Mouse (Mus musculus): ENCODE results near the gene Ubxn7.

Ubxn7 gene

GRCm38 (mm10) chr16:32382901-32383300 is 50.8 kb downstream of the Ubxn7 start:
- DNase-seq (ENCODE audit: low spot score in 2 of 2): no peak

GRCm38 (mm10) chr16:32384885-32385284 is 52.8 kb downstream of the Ubxn7 start:
- DNase-seq (ENCODE audit: low spot score in 2 of 2): no peak

GRCm38 (mm10) chr16:32386826-32387225 is 54.8 kb downstream of the Ubxn7 start:
- no peak for DNase-seq (ENCODE audit: low spot score in 2 of 2)

DNA sequence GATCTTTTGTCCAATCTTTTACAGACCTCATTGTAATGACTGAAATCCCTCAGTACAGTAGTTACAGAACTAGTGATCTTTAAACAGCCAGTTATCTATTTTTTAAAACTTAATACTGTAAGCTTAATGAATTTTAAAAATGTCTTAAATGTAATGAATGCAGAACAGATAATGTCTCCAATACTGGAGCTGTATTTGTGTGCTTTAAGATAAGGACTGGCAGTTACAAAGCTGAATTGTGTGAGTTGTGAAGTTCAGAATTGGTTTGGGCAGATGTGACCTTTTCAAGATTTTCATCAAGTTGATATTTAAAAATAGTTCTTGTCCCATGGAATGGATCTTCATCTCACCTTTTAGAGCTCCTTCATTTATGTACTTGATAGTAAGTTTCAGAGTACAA is 57.0 kb downstream of the Ubxn7 start:
- no peak for DNase-seq (ENCODE audit: low spot score in 2 of 2)

DNA sequence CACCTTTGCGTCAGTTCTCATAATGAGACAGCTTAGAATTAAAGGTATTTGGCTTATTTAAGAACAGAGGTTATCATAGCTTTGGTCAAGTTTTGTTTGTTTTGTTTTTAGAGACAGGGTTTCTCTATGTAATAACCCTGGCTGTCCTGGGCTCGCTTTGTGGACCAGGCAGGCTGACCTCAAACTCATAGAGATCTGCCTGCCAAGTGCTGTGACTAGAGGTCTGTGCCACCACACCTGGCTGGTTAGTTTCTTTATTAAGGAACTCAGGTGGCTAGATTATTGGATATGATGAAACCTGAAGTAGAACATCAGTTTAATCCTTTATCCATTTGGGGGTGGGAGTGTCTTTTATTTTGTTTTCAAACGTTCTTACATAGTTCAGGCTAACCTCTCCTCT is 57.8 kb downstream of the Ubxn7 start:
- DNase-seq (ENCODE audit: low spot score in 2 of 2): no peak

DNA sequence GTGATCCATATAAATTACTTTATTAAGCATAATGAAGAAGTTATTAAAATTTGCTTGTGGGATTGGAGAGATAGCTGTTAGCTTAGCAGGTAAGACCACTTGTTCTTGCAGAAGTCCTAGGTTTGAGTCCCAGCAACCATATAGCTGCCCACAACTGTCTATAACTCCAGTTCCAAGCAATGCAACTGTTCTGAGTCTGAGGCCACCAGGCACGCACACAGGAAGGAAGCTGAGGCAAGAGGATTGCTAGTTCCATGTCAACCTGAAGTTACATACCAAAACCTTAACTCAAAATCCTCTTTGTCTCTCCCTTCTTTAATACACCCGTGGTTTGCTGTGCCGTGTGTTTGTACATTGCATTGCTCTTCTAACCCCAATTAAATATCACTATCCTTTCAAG is 58.8 kb downstream of the Ubxn7 start:
- no peak for DNase-seq (ENCODE audit: low spot score in 2 of 2)

DNA sequence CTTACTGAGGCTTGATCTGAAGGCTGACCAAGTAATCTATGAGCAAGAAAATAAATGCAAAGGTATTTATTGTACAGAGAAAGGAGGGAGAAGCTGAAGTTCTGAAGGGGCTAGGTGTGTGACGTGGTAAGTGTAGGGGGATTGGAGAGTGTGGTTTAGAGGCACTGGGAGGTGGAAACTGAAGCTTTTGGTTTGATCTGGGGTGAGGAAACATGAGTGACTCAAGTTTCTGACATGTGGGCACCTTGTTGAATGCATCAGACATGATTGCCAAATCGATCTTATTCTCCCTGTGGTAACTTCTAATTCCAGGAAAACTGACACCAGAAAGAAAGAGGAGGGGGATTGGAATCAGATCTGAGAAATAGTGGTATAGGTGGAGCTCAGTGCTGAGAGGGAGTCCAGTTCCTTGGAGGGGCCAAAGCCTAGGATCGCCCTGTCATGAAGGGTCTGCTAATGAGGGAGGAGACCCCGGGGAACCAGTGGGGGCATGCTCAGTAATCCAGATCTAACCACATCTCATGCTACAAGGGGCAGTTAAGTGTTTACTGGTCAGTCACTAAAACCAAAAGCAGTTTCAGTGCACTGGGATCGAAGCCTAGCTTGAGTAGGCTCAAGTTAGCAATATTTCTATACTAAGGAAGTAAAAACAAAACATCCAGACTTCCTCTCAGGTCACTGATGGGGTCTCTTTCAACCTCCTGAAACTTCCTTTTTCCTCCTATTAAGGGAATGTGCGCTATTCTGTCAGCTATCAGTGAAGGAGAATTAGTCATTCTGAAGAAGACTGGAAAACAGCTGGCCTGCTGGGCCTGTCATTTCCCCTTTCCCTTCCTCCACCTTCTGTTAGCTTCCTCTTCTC is 63.9 kb downstream of the Ubxn7 start:
- no peak for DNase-seq (ENCODE audit: low spot score in 2 of 2)

DNA sequence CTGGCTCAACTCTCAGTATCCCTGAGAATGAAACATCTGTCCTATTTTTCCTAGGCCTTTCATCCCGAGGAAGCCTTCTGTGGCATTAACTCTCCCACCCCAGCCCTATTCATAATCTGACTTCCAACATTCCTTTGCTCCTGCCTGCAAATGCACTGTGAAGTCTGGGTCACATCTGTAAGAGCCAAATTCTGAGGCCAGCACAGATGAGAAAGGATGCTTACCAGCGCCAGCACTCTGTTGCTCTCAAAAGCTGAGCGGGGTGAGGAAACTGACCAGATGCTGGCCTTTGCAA is 64.4 kb downstream of the Ubxn7 start:
- no peak for DNase-seq (ENCODE audit: low spot score in 2 of 2)

DNA sequence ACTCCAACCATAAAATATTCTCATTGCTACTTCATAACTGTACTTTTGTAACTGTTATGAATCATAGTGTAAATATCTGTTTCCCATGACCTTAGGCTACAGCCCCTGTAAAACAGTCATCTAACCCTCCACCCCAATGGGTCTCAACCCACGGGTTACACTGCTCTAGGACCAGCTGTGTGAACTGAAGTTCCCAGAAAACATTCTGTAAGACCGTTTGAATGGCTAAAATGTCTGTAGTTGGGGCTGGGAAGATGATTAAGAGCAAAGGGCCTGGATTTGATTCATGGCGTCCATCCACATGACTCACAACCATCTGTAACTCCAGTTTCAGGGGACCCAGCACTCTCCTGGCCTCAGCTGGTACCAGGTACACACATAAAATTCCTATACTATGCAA is 66.1 kb downstream of the Ubxn7 start:
- no peak for DNase-seq (ENCODE audit: low spot score in 2 of 2)

DNA sequence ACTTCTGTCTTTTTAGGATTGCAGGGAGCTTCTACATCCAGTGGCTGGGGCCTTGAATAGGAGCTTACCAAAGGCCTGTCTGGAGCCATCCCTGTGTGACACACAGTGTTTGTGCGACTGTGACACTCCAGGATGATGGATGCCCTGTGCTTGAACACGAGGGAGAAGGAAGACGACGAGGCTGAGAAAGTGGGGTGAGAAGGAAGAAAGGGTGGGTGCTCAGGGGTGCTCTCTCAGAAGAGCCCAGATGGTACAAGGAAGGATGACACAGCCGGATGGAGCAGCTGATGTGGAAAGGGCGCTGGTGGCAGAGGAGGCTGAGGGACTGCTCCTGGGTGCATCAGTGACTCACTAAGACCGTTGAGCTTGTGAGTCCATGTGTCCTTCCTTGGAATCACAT is 68.2 kb downstream of the Ubxn7 start, which contains the start of gene Tm4sf19:
Gene Tm4sf19 (plus strand): TSS at position 240 of the 400 bp plus-strand sequence.
- DNase-seq (ENCODE audit: low spot score in 2 of 2): no peak

GRCm38 (mm10) chr16:32401335-32401965 is 69.4 kb downstream of the Ubxn7 start:
- DNase-seq (ENCODE audit: low spot score in 2 of 2): no peak

DNA sequence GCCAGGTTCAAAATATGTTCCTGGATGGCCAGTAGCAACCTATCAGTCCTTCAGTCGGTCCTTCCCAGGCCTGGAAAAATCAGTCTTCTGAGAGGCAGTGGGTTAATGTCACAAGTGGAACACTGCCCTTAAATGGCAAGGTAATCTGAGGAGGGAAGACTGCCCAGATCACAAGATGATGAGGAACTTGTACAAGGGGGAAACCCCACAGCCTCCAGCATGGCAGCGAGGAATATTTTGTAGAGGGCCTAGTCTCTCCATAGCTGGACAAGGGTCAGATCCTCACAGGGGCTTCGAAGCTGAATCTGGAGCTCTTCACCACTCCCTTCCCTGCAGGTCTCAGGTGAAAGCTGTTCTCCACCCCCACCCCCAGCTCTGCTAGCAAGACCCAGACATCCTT is 70.8 kb downstream of the Ubxn7 start:
- DNase-seq (ENCODE audit: low spot score in 2 of 2): no peak

DNA sequence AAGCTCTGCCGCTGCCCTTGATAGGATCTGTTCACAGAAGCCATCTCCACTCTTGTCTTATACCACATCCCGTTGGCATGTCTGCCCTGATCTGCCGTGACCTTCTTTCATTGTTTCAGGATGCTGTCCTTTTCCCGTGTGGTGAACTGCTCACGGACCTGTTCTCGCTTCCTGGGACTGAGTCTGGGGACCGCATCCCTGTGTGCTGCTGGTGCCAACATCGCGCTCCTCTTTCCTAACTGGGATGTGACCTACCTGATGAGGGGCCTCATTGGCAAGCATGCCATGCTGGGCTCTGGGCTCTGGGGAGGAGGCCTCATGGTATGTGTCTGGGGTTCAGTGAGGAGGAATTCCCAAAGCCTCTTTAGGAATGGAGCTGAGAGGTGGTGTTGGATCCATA is 73.7 kb downstream of the Ubxn7 start:
- no peak for DNase-seq (ENCODE audit: low spot score in 2 of 2)

- DNase-seq (ENCODE audit: low spot score in 2 of 2): no peak
These were observed 74.6 kb downstream of the Ubxn7 start for GRCm38 (mm10) chr16:32406671-32407070.

DNA sequence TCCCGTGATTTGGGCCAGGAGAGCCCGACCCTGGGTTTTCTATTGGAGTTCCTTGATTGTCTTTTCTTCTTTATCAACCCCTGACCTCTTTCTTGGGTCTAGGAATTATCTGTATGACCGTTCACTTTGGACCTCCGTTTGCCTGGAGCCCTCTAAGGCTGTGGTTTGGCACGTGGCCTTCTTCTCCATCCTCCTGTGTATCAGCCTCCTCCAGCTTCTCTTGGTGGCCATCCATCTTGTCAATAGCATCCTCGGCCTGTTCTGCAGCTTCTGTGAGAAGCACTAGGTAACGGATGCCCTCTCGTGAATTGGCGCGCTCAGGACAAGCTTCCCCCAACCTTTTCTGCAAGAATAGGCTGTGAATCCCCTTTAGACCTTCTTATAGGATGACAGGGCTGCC is 75.7 kb downstream of the Ubxn7 start:
- DNase-seq (ENCODE audit: low spot score in 2 of 2): no peak

- no peak for DNase-seq (ENCODE audit: low spot score in 2 of 2)
These were observed 85.4 kb downstream of the Ubxn7 start for GRCm38 (mm10) chr16:32417457-32417856.

GRCm38 (mm10) chr16:32419517-32420483 is 87.7 kb downstream of the Ubxn7 start, which contains the start of gene Tctex1d2:
Tctex1d2 (plus strand) TSS chr16:32419702.
- peak; percentile 89 to 91 for DNase-seq (ENCODE audit: low spot score in 2 of 2)

- DNase-seq (ENCODE audit: low spot score in 2 of 2): no peak
These were observed 95.4 kb downstream of the Ubxn7 start for GRCm38 (mm10) chr16:32427506-32427905.

DNA sequence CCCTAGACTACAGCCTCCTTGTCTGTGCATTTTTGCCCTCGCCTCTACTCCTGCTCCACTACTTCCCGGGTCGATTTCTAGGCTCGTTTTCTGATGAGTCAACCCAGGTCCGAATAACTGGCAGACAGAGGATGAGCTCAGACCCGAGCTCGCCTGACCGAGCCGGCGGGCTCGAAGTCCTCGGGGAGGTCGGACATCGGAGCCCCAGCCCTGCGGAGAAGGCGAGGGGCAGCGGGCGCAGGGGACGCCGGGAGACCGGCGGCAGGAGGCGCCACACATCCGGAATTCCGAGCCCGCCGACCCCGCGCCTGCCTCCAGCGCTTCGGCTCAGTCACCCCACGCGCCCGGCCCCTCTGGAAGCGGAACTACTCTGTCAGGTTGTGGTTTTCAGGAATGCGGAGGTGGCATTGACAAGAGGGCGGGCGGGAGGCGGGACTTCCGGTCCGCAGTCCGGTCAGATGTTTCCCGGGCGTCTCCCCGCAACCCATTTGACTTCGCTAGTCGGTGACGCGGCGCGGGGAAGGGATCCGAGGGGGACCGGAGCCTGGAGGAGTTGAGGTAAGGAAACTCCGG is 98.5 kb downstream of the Ubxn7 start, which contains the start of gene Pcyt1a:
Gene Pcyt1a (plus strand): TSS at position 448 of the 573 bp plus-strand sequence.
- DNase-seq (ENCODE audit: low spot score in 2 of 2): peak; percentile 86 to 87

- DNase-seq (ENCODE audit: low spot score in 2 of 2): no peak
These were observed 99.1 kb downstream of the Ubxn7 start for GRCm38 (mm10) chr16:32431047-32431591.

GRCm38 (mm10) chr16:32431926-32432325 is 99.9 kb downstream of the Ubxn7 start:
- DNase-seq (ENCODE audit: low spot score in 2 of 2): no peak

Data from right cerebral cortex, postnatal 36 days (tissue).